Mouse (Mus musculus) intestine, postnatal 0 days (tissue): ENCODE measurements around the gene Ank2. TPM values are rescaled to one million over a fixed set of nuclear protein-coding genes. Genes with fewer than 3 reads are reported as not detected.
A peak's percentile ranks its signal among the peaks of the same experiment; 100 is the strongest.

Experiments
- ATAC-seq: fragments of 200-750 bp; cut with Nextera tagmentation; 2 replicates; pipeline ENCODE4 v1.8.0; 2017; ENCODE audit warnings: mild to moderate bottlenecking, moderate TSS enrichment, moderate library complexity
- H3K27ac ChIP-seq: fragments of 300-500 bp; sonication (generic); 2 replicates; pipeline ENCODE4 v1.5.1; 2014; ENCODE audit warnings: mild to moderate bottlenecking, low read depth, low read length, moderate library complexity
- H3K27me3 ChIP-seq: fragments of 300-500 bp; sonication (generic); replicated peaks from 2 replicates; pipeline ENCODE4 v1.6.1; 2014; ENCODE audit warnings: low read length, mixed read lengths; ENCODE audit not compliant: control insufficient read depth, insufficient read depth
- H3K36me3 ChIP-seq: fragments of 300-500 bp; sonication (generic); 2 replicates; pipeline ENCODE4 v1.6.1; 2014; ENCODE audit warnings: mild to moderate bottlenecking, moderate library complexity; ENCODE audit not compliant: control insufficient read depth, insufficient read depth
- H3K4me1 ChIP-seq: fragments of 300-500 bp; sonication (generic); replicated peaks from 2 replicates; pipeline ENCODE4 v1.6.1; 2014; ENCODE audit warnings: antibody characterized with exemption, low read length, mixed read lengths; ENCODE audit not compliant: control insufficient read depth, insufficient read depth
- H3K4me2 ChIP-seq: fragments of 300-500 bp; sonication (generic); replicated peaks from 2 replicates; pipeline ENCODE4 v1.6.1; 2014; ENCODE audit warnings: low read depth, mild to moderate bottlenecking, moderate library complexity
- H3K4me3 ChIP-seq: fragments of 300-500 bp; sonication (generic); 2 replicates; pipeline ENCODE4 v1.5.1; 2014; ENCODE audit warnings: low read depth, low read length
- H3K9ac ChIP-seq: fragments of 300-500 bp; sonication (generic); 2 replicates; pipeline ENCODE4 v1.6.1; 2014; ENCODE audit warnings: mild to moderate bottlenecking, low read depth, low read length
- H3K9me3 ChIP-seq: fragments of 300-500 bp; sonication (generic); 2 replicates; pipeline ENCODE4 v1.6.1; 2016; ENCODE audit warnings: mixed run types; ENCODE audit not compliant: control insufficient read depth
- CTCF ChIP-seq: sonication (generic); IDR thresholded peaks from 2 replicates; pipeline ENCODE4 v1.5.1; 2016; ENCODE audit warnings: low read depth, mild to moderate bottlenecking, control low read depth, antibody characterized with exemption, moderate library complexity
- WGBS: fragments of 180-500 bp; shearing (Covaris S2); extraction: QIAGEN DNeasy Blood & Tissue Kit; methylation state at CpG from one replicate; pipeline ENCODE4 v1.1.7; 2014; 5-methylcytosine and 5-hydroxymethylcytosine counted together
- polyA plus RNA-seq: library from polyadenylated mRNA; unstranded; fragments of >200 nt; fragmentation: Nextera tagmentation; extraction: Ambion mirVana; gene quantifications from 2 replicates; pipeline ENCODE4 v1.2.1, GENCODE M21; 2015

Gene Ank2
- polyA plus RNA-seq, 1 experiment from 2014 or later, result 9.0 TPM

DNA sequence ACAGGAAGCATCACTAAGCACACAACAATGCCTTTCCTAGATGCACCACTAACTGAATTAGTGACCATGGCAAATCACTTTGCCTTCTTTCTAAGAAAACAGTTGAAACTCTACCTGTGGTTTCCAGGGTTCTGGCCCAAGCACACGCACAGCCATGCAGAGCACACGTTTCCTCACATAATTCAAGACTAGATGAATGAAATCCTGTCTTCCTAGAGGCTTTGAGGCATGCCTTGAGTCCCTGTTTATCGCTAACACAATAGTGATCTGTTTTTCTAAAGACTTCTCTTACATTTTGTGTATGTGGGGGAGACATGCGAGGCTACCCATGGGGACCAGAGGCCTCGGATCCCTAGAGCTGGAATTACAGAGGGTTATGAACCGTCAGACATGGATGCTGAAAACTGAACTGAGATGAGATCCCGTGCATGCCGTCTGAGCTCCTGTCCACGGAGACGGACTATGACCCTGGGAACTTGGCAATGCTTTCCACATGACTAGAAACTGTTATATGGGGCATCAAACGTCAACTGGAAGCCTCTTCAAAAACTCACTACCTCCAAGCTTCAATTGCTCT, 256.8 kb downstream of the Ank2 start:
- Histone ChIP-seq H3K27ac (no peak overlapping the region), H3K9me3 (no peaks in the 10 kb centered on the region), H3K4me1 (no peaks in the 10 kb centered on the region), H3K27me3 (no peaks in the 10 kb centered on the region), H3K9ac (no peak overlapping the region), H3K4me3 (no peak overlapping the region), H3K36me3 (no peaks in the 10 kb centered on the region), H3K4me2 (no peak overlapping the region)
- no peak for TF ChIP-seq CTCF
- ATAC-seq, result no peak
- 85% methylated on average over 11 of the region's 11 CpGs for WGBS

DNA sequence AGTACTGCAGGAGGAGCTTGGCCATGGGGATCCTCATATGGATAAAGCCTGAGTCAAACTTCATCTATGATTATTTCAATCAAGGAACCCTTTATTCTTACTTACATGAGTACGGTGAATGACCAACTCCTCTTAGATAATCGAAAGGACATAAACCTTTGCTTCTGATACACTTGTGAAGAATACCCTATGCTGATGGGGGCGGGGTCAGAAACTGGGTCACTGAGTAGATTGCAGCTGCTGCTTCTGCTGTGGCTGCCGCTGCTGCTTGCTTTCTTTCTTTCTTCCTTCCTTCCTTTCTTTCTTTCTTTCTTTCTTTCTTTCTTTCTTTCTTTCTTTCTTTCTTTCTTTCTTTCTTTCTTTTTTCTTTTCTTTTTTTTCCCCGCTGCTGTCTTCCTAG, 263.9 kb downstream of the Ank2 start:
- no peaks in the 10 kb centered on the region for H3K9me3 ChIP-seq
- TF ChIP-seq CTCF, result no peak
- H3K4me1 ChIP-seq, result no peaks in the 10 kb centered on the region
- 88% methylated on average over 5 of the region's 5 CpGs for WGBS
- no peak overlapping the region for H3K9ac ChIP-seq
- no peaks in the 10 kb centered on the region for H3K36me3 ChIP-seq
- no peak for ATAC-seq
- no peaks in the 10 kb centered on the region for H3K27me3 ChIP-seq
- no peak overlapping the region for H3K4me2 ChIP-seq
- H3K27ac ChIP-seq, result no peak overlapping the region
- no peak overlapping the region for H3K4me3 ChIP-seq

DNA sequence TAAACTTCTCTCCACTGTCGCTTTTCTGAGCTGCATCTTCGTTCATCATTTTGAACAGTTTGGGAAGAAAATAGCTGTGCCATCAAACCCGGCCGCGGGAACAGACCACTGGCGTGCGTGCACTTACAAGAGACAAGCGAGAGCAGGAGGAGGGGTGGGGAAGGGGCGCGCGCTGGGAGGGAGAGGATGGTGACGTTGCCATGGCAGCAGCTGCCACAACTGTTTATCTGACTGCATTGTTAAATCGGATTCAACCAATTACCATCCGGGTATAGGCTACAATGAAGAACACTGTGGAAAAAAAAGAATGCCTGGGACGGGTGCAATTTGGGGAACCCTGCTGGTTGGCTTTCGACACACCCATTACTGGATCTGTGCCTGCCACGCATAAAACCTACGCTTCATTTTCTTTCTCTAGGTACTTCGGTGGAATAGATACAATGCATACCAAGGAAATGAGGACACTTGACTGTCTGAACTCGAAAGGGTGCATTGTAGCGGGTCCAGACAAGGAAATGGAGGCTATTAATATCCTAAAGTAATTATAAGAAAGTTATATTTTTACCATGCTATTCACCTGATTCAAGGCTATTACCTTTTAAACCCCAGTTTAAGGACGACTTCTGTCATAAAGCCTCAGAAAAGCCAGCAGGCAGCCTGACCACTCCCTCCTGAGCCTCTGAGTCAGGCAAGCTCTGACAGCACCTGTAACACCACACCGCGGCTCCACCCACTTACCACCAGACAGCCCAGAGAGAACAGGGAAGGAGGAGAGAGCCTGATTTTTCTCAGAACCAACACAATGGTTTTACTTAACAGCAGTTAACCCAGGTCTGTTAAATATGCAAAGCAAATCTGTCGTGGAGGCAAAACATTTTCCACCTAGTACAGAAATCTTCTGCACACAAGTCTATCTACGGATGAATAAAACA, 273.1 kb downstream of the Ank2 start:
- Histone ChIP-seq H3K4me3 (peak overlapping the region; percentile 31), H3K27ac (no peak overlapping the region), H3K27me3 (no peaks in the 10 kb centered on the region), H3K36me3 (no peaks in the 10 kb centered on the region), H3K9me3 (no peaks in the 10 kb centered on the region), H3K4me1 (no peaks in the 10 kb centered on the region; the same call in 1 of the 2 replicates), H3K4me2 (peak overlapping the region; percentile 67), H3K9ac (0 out of 2 replicates have a peak overlapping the region, but pooled peaks have one; percentile 7)
- peak; percentile 78 for ATAC-seq
- WGBS, result 4% methylated on average over 26 of the region's 26 CpGs
- no peak for TF ChIP-seq CTCF

DNA sequence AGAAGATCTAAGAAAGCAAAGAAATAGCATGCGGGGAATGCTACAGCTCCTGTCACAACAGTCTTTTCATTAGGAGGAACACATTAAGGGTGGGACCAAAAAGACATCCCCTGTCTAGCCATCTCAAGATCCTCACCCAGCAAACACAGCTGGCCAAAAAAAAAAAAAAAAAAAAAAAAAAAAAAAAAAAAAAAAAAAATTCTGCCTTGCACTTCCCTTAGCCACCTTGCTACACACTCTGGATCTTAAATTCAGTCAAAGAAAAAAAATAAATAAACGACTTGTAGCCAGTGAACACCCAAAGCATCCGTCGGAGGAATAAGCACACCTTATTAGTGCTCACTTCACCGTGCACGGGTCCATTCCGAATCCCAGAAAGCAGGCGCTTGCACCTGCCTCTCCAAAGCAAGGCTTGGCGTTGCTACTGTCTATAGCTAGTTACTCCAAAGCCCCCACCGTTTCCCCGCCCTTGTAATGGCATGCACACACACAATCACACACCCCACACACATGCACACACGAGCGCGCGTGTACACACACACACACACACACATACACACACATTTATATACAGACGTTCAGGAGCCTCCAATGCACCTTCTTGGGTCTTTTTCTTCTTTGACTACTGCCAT, 273.9 kb downstream of the Ank2 start:
- no peak for TF ChIP-seq CTCF
- Histone ChIP-seq H3K4me1 (no peaks in the 10 kb centered on the region; the same call in 1 of the 2 replicates), H3K27ac (no peak overlapping the region), H3K4me2 (peak overlapping the region; percentile 67), H3K36me3 (no peaks in the 10 kb centered on the region), H3K4me3 (peak overlapping the region; percentile 31), H3K9me3 (no peaks in the 10 kb centered on the region), H3K9ac (no peak overlapping the region), H3K27me3 (no peaks in the 10 kb centered on the region)
- ATAC-seq, result no peak
- WGBS, result 8% methylated on average over 16 of the region's 16 CpGs

DNA sequence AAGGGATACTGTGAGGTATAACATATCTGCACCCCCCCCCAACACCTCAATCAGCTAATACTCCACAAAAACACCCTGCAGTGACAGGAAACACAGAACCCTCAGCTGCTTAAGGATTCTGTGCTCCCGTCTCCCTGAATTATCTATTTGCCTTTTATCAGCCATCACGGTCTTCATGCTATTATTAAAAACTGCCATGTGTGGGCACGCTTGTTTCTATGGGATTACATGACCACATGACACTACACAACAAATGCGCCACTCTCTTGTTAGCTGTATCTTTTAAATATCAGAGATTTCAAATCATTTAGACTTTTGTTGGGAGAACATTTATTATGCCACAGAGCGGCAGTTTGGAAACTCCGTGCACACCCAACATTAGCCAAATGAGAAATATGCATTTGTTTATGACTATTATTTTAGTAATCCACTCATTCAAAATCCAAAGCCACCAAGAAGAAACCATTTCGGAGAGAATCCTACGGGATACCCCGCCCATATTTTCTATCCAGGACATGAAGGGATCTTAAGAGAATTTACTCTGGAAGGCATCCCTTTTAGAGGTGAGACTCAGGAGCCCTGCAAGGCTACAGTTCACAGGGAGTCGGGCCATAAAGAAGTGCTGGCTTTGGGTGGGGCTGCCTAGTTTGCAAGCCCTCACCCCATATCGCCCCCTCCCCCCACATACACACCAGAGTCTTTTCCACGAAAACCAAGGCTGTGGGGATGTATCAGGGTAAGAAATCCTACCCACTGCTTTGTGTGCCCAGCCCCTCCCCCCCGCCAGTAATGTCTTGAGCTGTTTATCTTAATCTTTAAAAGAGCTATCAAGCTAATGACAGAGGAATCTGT, 274.6 kb downstream of the Ank2 start:
- WGBS, result 66% methylated on average over 13 of the region's 13 CpGs
- Histone ChIP-seq H3K4me1 (no peaks in the 10 kb centered on the region; the same call in 1 of the 2 replicates), H3K4me3 (no peak overlapping the region), H3K27ac (no peak overlapping the region), H3K9me3 (no peaks in the 10 kb centered on the region), H3K27me3 (no peaks in the 10 kb centered on the region), H3K4me2 (no peak overlapping the region), H3K36me3 (no peaks in the 10 kb centered on the region), H3K9ac (no peak overlapping the region)
- ATAC-seq, result no peak
- no peak for TF ChIP-seq CTCF
